Mouse (Mus musculus) limb, embryonic 11.5 days (tissue): ENCODE measurements around the gene Clcnkb. TPM values are rescaled to one million over a fixed set of nuclear protein-coding genes. Genes with fewer than 3 reads are reported as not detected.

Experiments
- ATAC-seq: fragments of 200-750 bp; cut with Nextera tagmentation; 2 replicates; pipeline ENCODE4 v1.8.0; 2017; ENCODE audit warnings: low read depth; ENCODE audit not compliant: insufficient number of reproducible peaks, low FRiP score, low TSS enrichment
- DNase-seq: peaks from one replicate; pipeline ENCODE4 v3.0.0-alpha.2; 2015; ENCODE audit warnings: low spot score
- H3K27ac ChIP-seq: fragments of 300-500 bp; sonication (generic); replicated peaks from 2 replicates; pipeline ENCODE4 v1.5.1; 2014; ENCODE audit warnings: low read depth, mild to moderate bottlenecking, low read length
- H3K27me3 ChIP-seq: fragments of 300-500 bp; sonication (generic); 2 replicates; pipeline ENCODE4 v1.6.1; 2014; ENCODE audit warnings: mild to moderate bottlenecking, low read length, mixed read lengths; ENCODE audit not compliant: control insufficient read depth, insufficient read depth
- H3K36me3 ChIP-seq: fragments of 300-500 bp; sonication (generic); 2 replicates; pipeline ENCODE4 v1.6.1; 2014; ENCODE audit warnings: mild to moderate bottlenecking, low read length, moderate library complexity, mixed read lengths; ENCODE audit not compliant: control insufficient read depth, insufficient read depth
- H3K4me1 ChIP-seq: fragments of 300-500 bp; sonication (generic); 2 replicates; pipeline ENCODE4 v1.6.1; 2014; ENCODE audit warnings: low read length, mixed read lengths; ENCODE audit not compliant: control insufficient read depth, insufficient read depth
- H3K4me2 ChIP-seq: fragments of 300-500 bp; sonication (generic); 2 replicates; pipeline ENCODE4 v1.6.1; 2014; ENCODE audit warnings: low read depth, mild to moderate bottlenecking, moderate library complexity; ENCODE audit not compliant: severe bottlenecking
- H3K4me3 ChIP-seq: fragments of 300-500 bp; sonication (generic); 2 replicates; pipeline ENCODE4 v1.5.1; 2014; ENCODE audit warnings: low read depth, low read length
- H3K9ac ChIP-seq: fragments of 300-500 bp; sonication (generic); 2 replicates; pipeline ENCODE4 v1.6.1; 2014; ENCODE audit warnings: mild to moderate bottlenecking, low read length
- H3K9me3 ChIP-seq: fragments of 300-500 bp; sonication (generic); 2 replicates; pipeline ENCODE4 v1.6.1; 2016; ENCODE audit warnings: low read length; ENCODE audit not compliant: control insufficient read depth
- WGBS: fragments of 180-500 bp; shearing (Covaris S2); extraction: QIAGEN DNeasy Blood & Tissue Kit; methylation state at CpG from one replicate; pipeline ENCODE4 v1.1.7; 2014; 5-methylcytosine and 5-hydroxymethylcytosine counted together
- polyA plus RNA-seq: library from polyadenylated mRNA; unstranded; fragments of >200 nt; fragmentation: Nextera tagmentation; extraction: Ambion mirVana; gene quantifications from 2 replicates; pipeline ENCODE4 v1.2.1, GENCODE M21; 2014

Clcnkb gene
- not detected in 2 replicates for polyA plus RNA-seq

GRCm38 (mm10) chr4:141415924-141416323 lies at the start of gene Clcnkb:
Clcnkb (minus strand) TSS chr4:141416014.
- Histone ChIP-seq H3K9me3 (no peaks in the 10 kb centered on the region), H3K27me3 (no peaks in the 10 kb centered on the region), H3K9ac (no peak within 1 kb of the TSS), H3K27ac (no peak within 1 kb of the TSS), H3K4me1 (0 out of 2 replicates have a peak, but pooled peaks cover 9% of the 10 kb centered on the region), H3K4me2 (no peak within 1 kb of the TSS), H3K36me3 (no peaks in the 10 kb centered on the region), H3K4me3 (no peak within 1 kb of the TSS)
- ATAC-seq (no peak), DNase-seq (no peak)
- WGBS = 74% methylated on average over 7 of the region's 7 CpGs

- Histone ChIP-seq H3K9me3 (no peaks in the 10 kb centered on the region), H3K4me1 (no peaks in the 10 kb centered on the region), H3K27me3 (no peaks in the 10 kb centered on the region), H3K9ac (no peak overlapping the region), H3K4me2 (no peak overlapping the region; the same call in 1 of the 2 replicates), H3K36me3 (peaks cover 44% of the 10 kb centered on the region), H3K27ac (no peak overlapping the region), H3K4me3 (no peak overlapping the region)
- 80% methylated on average over 16 of the region's 16 CpGs for WGBS
- ATAC-seq (no peak), DNase-seq (no peak)
Measured at GRCm38 (mm10) chr4:141464722-141465121, 48.9 kb upstream of the Clcnkb start.

DNA sequence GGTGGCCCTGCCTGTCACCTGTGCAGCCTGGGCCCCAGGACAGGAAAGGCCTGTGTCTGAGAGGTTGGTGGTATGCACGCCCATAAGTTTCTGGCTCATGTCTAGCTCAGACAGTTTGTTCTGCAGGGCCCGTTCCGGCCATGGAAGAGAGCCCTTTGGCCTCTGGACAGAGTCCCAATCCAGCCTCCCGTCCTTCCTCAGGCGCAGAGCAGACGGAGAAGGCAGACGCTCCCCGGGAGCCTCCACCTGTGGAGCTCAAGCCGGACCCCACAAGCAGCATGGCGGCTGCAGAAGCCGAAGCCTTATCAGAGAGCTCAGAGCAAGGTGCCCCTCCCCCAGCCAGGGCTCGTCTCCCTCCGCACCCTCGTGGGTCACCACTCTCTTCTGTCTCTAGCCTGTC lies 47.7 kb upstream of the Clcnkb start:
- ATAC-seq (no peak), DNase-seq (no peak)
- WGBS = 85% methylated on average over 14 of the region's 14 CpGs
- H3K4me2 ChIP-seq = no peak overlapping the region
- H3K27ac ChIP-seq = no peak overlapping the region
- no peaks in the 10 kb centered on the region for H3K9me3 ChIP-seq
- peaks cover 4% of the 10 kb centered on the region for H3K4me1 ChIP-seq
- peaks cover 43% of the 10 kb centered on the region for H3K36me3 ChIP-seq
- no peaks in the 10 kb centered on the region for H3K27me3 ChIP-seq
- H3K9ac ChIP-seq = no peak overlapping the region
- H3K4me3 ChIP-seq = no peak overlapping the region

- H3K9ac ChIP-seq = no peak overlapping the region
- DNase-seq = no peak
- H3K27me3 ChIP-seq = no peaks in the 10 kb centered on the region
- no peak overlapping the region for H3K4me2 ChIP-seq
- H3K36me3 ChIP-seq = peaks cover 35% of the 10 kb centered on the region
- no peaks in the 10 kb centered on the region for H3K9me3 ChIP-seq
- no peak for ATAC-seq
- H3K4me1 ChIP-seq = peaks cover 11% of the 10 kb centered on the region
- no peak overlapping the region for H3K27ac ChIP-seq
- no peak overlapping the region for H3K4me3 ChIP-seq
- WGBS = 94% methylated on average over 12 of the region's 12 CpGs
Measured at GRCm38 (mm10) chr4:141461576-141461975, 45.8 kb upstream of the Clcnkb start.

GRCm38 (mm10) chr4:141461088-141461487 lies 45.3 kb upstream of the Clcnkb start:
- Histone ChIP-seq H3K36me3 (peaks cover 31% of the 10 kb centered on the region), H3K9ac (no peak overlapping the region), H3K9me3 (no peaks in the 10 kb centered on the region), H3K4me2 (no peak overlapping the region), H3K4me3 (no peak overlapping the region), H3K27me3 (no peaks in the 10 kb centered on the region), H3K27ac (no peak overlapping the region), H3K4me1 (peaks cover 11% of the 10 kb centered on the region)
- DNase-seq = no peak
- 76% methylated on average over 12 of the region's 12 CpGs for WGBS
- ATAC-seq = no peak

GRCm38 (mm10) chr4:141460481-141460880 lies 44.7 kb upstream of the Clcnkb start:
- no peak overlapping the region for H3K4me3 ChIP-seq
- 95% methylated on average over 4 of the region's 4 CpGs for WGBS
- peaks cover 28% of the 10 kb centered on the region for H3K36me3 ChIP-seq
- no peak overlapping the region for H3K9ac ChIP-seq
- no peaks in the 10 kb centered on the region for H3K27me3 ChIP-seq
- no peak overlapping the region for H3K27ac ChIP-seq
- H3K9me3 ChIP-seq = no peaks in the 10 kb centered on the region
- DNase-seq = no peak
- no peak for ATAC-seq
- peaks cover 11% of the 10 kb centered on the region for H3K4me1 ChIP-seq
- no peak overlapping the region for H3K4me2 ChIP-seq

DNA sequence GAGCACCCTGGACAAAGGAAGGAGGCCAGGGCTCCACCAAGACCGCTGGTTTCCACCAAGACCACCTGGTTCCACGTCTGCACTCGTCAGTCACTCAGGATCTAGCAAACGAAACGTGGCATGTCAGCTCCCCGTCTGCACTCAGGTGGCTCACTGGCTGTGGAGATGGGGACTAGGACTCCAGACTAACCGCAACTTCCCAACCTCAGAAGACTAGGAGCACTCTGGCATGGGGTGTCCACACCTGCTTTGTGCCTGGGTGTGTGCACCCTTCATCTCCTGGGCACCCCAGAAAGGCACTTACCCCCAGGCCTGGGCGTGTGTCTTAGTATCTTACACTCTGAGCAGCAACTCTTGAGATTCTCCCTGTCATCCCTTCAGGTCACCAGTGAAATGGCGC lies 44.0 kb upstream of the Clcnkb start:
- Histone ChIP-seq H3K36me3 (peaks cover 21% of the 10 kb centered on the region), H3K27me3 (no peaks in the 10 kb centered on the region), H3K4me1 (peaks cover 11% of the 10 kb centered on the region), H3K9ac (no peak overlapping the region), H3K27ac (no peak overlapping the region), H3K9me3 (no peaks in the 10 kb centered on the region), H3K4me2 (no peak overlapping the region), H3K4me3 (no peak overlapping the region)
- DNase-seq = no peak
- ATAC-seq = no peak
- WGBS = 90% methylated on average over 9 of the region's 9 CpGs

DNA sequence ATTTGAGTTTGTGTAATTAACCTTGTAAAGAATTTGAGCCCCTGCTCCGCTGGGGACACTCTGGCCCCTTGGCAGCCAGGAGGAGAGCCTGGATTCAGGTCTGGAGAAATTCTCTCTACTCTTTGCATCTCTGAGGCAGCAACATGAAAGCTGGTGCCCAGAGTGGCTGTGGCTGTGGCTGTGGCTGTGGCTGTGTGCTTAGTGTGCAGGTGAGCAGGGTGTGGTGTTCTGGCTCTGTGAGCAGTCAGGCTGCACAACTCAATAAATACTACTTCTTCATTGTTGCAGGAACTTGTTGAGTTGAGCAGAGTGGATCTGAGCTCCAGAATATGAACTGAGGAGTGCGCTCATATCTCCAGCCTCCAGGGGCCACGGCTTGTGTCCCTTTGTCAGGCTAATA lies 43.1 kb upstream of the Clcnkb start:
- no peak overlapping the region; the same call in 1 of the 2 replicates for H3K27ac ChIP-seq
- no peak overlapping the region for H3K9ac ChIP-seq
- H3K27me3 ChIP-seq = no peaks in the 10 kb centered on the region
- H3K4me2 ChIP-seq = no peak overlapping the region
- DNase-seq (no peak), ATAC-seq (no peak)
- 72% methylated on average over 3 of the region's 3 CpGs for WGBS
- H3K36me3 ChIP-seq = peaks cover 14% of the 10 kb centered on the region; the same call in 1 of the 2 replicates
- peaks cover 11% of the 10 kb centered on the region for H3K4me1 ChIP-seq
- no peaks in the 10 kb centered on the region for H3K9me3 ChIP-seq
- H3K4me3 ChIP-seq = no peak overlapping the region

GRCm38 (mm10) chr4:141458236-141458635 lies 42.4 kb upstream of the Clcnkb start:
- Histone ChIP-seq H3K36me3 (peaks cover 8% of the 10 kb centered on the region; the same call in 1 of the 2 replicates), H3K27me3 (no peaks in the 10 kb centered on the region), H3K27ac (0 out of 2 replicates have a peak overlapping the region, but pooled peaks have one; percentile 5), H3K9me3 (no peaks in the 10 kb centered on the region), H3K9ac (peak overlapping the region; percentile 27; the same call in 1 of the 2 replicates), H3K4me3 (no peak overlapping the region), H3K4me1 (peaks cover 11% of the 10 kb centered on the region), H3K4me2 (no peak overlapping the region)
- DNase-seq (peak; percentile 55), ATAC-seq (peak; percentile 23; the same call in 1 of the 2 replicates)
- 11% methylated on average over 7 of the region's 7 CpGs for WGBS
